ENCODE assay signal across 28 mouse cellular contexts in genomic region chr11:103729282-103729985, GRCm38 (mm10). TPM values are rescaled to one million over a fixed set of nuclear protein-coding genes. Genes with fewer than 3 reads are reported as not detected.
DNase-seq lines count a peak whose midpoint lies in the region; ATAC-seq lines count a peak whose summit lies in the region.
"Had no signal": no experiment of that assay in that cellular context is flagged by ENCODE, and none has a peak within 500 bp of the region (broad histone marks: within the 10 kb centered on the region; RNA-seq: fewer than 3 reads in every experiment).

No protein-coding gene starts in this region.

- no peak overlapping the region for H3K4me3 ChIP-seq in kidney, embryonic 14.5 days (ENCODE audit: low read length)
- no peak overlapping the region for H3K4me3 ChIP-seq in kidney, embryonic 16.5 days (ENCODE audit: low read length)
- H3K4me3 ChIP-seq: forebrain, embryonic 10.5 days; forebrain, embryonic 13.5 days; heart, embryonic 12.5 days; heart, embryonic 15.5 days; hindbrain, embryonic 10.5 days; hindbrain, embryonic 13.5 days had no signal

- 72% methylated on average over 9 of the region's 9 CpGs for WGBS in kidney, embryonic 14.5 days
- WGBS in kidney, embryonic 16.5 days, result 71% methylated on average over 9 of the region's 9 CpGs

- no peak overlapping the region for H3K9ac ChIP-seq in kidney, embryonic 14.5 days (ENCODE audit: low read depth, low read length)
- no peak overlapping the region for H3K9ac ChIP-seq in kidney, embryonic 16.5 days (replicated peaks; ENCODE audit: low read length)
- H3K9ac ChIP-seq: forebrain, embryonic 13.5 days; heart, embryonic 12.5 days; heart, embryonic 15.5 days had no signal

- peaks cover 14% of the 10 kb centered on the region for H3K27me3 ChIP-seq in kidney, embryonic 14.5 days (ENCODE audit: control insufficient read depth, insufficient read depth, low read length)
- H3K27me3 ChIP-seq in kidney, embryonic 16.5 days (ENCODE audit: insufficient read depth, low read length), result peaks cover 18% of the 10 kb centered on the region
- H3K27me3 ChIP-seq: hindbrain, embryonic 13.5 days had no signal

- DNase-seq in adrenal gland, adult 2 months, result peak; percentile 17
- DNase-seq in adrenal gland, postnatal 36 days, result no peak
- DNase-seq in kidney, adult 18-20 months, result peak; percentile 50
- peak; percentile 79 for DNase-seq in kidney, adult 9 months
- peak; percentile 43 to 83 for DNase-seq in kidney, postnatal 25 days
- DNase-seq in liver, result no peak
- DNase-seq: adrenal gland, postnatal 14 days; cerebellum, adult 18-20 months; cerebellum, adult 9-10 months; cerebellum, postnatal 14 days; gastrocnemius, postnatal 10 days; gastrocnemius, postnatal 36 days; heart, postnatal 10 days; heart, postnatal 36 days had no signal

- ATAC-seq in kidney, embryonic 14.5 days (ENCODE audit: low FRiP score, low TSS enrichment), result no peak
- ATAC-seq in kidney, embryonic 16.5 days (ENCODE audit: low FRiP score, low TSS enrichment), result no peak
- ATAC-seq: activated CD4-positive, CD25-positive, alpha-beta regulatory T cell, adult 4 months; forebrain, embryonic 13.5 days; forebrain, embryonic 16.5 days; hindbrain, embryonic 16.5 days had no signal

- no peak overlapping the region for H3K27ac ChIP-seq in kidney, embryonic 14.5 days (ENCODE audit: low read depth, low read length)
- H3K27ac ChIP-seq in kidney, embryonic 16.5 days (ENCODE audit: low read length), result no peak overlapping the region
- H3K27ac ChIP-seq: forebrain, embryonic 10.5 days; forebrain, embryonic 13.5 days; heart, embryonic 15.5 days; hindbrain, embryonic 10.5 days; hindbrain, embryonic 13.5 days had no signal

- H3K9me3 ChIP-seq in kidney, embryonic 14.5 days (ENCODE audit: control insufficient read depth, low read length), result no peaks in the 10 kb centered on the region; the same call in 1 of the 2 replicates
- H3K9me3 ChIP-seq in kidney, embryonic 16.5 days (ENCODE audit: low read length), result no peaks in the 10 kb centered on the region
- H3K9me3 ChIP-seq: forebrain, embryonic 10.5 days; heart, embryonic 12.5 days; heart, embryonic 15.5 days; hindbrain, embryonic 10.5 days; hindbrain, embryonic 13.5 days had no signal

- H3K36me3 ChIP-seq in kidney, embryonic 14.5 days (ENCODE audit: control insufficient read depth, insufficient read depth, low read length), result no peaks in the 10 kb centered on the region
- no peaks in the 10 kb centered on the region for H3K36me3 ChIP-seq in kidney, embryonic 16.5 days (ENCODE audit: insufficient read depth, low read length)
- H3K36me3 ChIP-seq: forebrain, embryonic 10.5 days; heart, embryonic 12.5 days; heart, embryonic 15.5 days; hindbrain, embryonic 10.5 days; hindbrain, embryonic 13.5 days had no signal

- H3K4me2 ChIP-seq in kidney, embryonic 14.5 days (replicated peaks; ENCODE audit: low read depth, low read length), result no peak overlapping the region
- no peak overlapping the region for H3K4me2 ChIP-seq in kidney, embryonic 16.5 days (replicated peaks; ENCODE audit: low read depth, low read length)
- H3K4me2 ChIP-seq: forebrain, embryonic 13.5 days; heart, embryonic 12.5 days; heart, embryonic 15.5 days; hindbrain, embryonic 13.5 days had no signal

- 0 out of 2 replicates have a peak, but pooled peaks cover 5% of the 10 kb centered on the region for H3K4me1 ChIP-seq in kidney, embryonic 14.5 days (ENCODE audit: control insufficient read depth, insufficient read depth, low read length)
- peaks cover 8% of the 10 kb centered on the region for H3K4me1 ChIP-seq in kidney, embryonic 16.5 days (ENCODE audit: insufficient read depth, low read length)
- H3K4me1 ChIP-seq: forebrain, embryonic 13.5 days; hindbrain, embryonic 13.5 days had no signal

RNA-seq across cellular contexts. Expression of gene Wnt9b, which starts 20.2 kb away (rescaled TPM):
- under 1 TPM; 0.09 to 0.45 TPM for total RNA-seq in adrenal gland, adult 2 months (2021)
- polyA plus RNA-seq in adrenal gland, adult 2 months (2012; rRNA removed), result 0.40 and 0.47 TPM in 2 replicates
- under 1 TPM; 0.13 to 0.20 TPM for total RNA-seq in adrenal gland, postnatal 36 days (2021)
- polyA plus RNA-seq in kidney, embryonic 14.5 days (2014; fragmentation: Nextera tagmentation; extraction: Ambion mirVana), result 4.9 and 8.4 TPM in 2 replicates
- polyA plus RNA-seq in kidney, embryonic 16.5 days (2015; fragmentation: Nextera tagmentation; extraction: Ambion mirVana), result 8.9 and 10.0 TPM in 2 replicates
- total RNA-seq: gastrocnemius, postnatal 36 days; granulocyte monocyte progenitor cell, adult 5-6 weeks had no signal
- polyA plus RNA-seq: activated CD4-positive, CD25-positive, alpha-beta regulatory T cell, adult 4 months had no signal

RNA-seq across cellular contexts. Expression of gene Gosr2, which starts 31.7 kb away (rescaled TPM):
- total RNA-seq in adrenal gland, adult 2 months (2021), result 100 to 1,000 TPM in 1 of 2 experiments, 10 to 100 TPM in 1; 82.7 to 101 TPM
- 56.3 and 76.7 TPM in 2 replicates for polyA plus RNA-seq in adrenal gland, adult 2 months (2012; rRNA removed)
- 10 to 100 TPM; 90.4 to 93.9 TPM for total RNA-seq in adrenal gland, postnatal 36 days (2021)
- polyA plus RNA-seq in kidney, embryonic 14.5 days (2014; fragmentation: Nextera tagmentation; extraction: Ambion mirVana), result 46.7 and 82.7 TPM in 2 replicates
- polyA plus RNA-seq in kidney, embryonic 16.5 days (2015; fragmentation: Nextera tagmentation; extraction: Ambion mirVana), result 91.1 and 92.2 TPM in 2 replicates

RNA-seq across cellular contexts. Expression of gene Wnt3, which starts 44.5 kb away (rescaled TPM):
- under 1 TPM in 1 of 2 experiments, not detected in 1; 0.17 TPM for total RNA-seq in adrenal gland, adult 2 months (2021)
- polyA plus RNA-seq in adrenal gland, adult 2 months (2012; rRNA removed), result not detected in 2 replicates
- 1 to 10 TPM in 1 of 2 experiments, not detected in 1; 1.1 TPM for total RNA-seq in adrenal gland, postnatal 36 days (2021)
- 0.09 TPM in 1 of 2 replicates, not detected in the other for polyA plus RNA-seq in kidney, embryonic 14.5 days (2014; fragmentation: Nextera tagmentation; extraction: Ambion mirVana)
- polyA plus RNA-seq in kidney, embryonic 16.5 days (2015; fragmentation: Nextera tagmentation; extraction: Ambion mirVana), result not detected in 2 replicates
- total RNA-seq: gastrocnemius, adult 18-20 months; gastrocnemius, postnatal 36 days; granulocyte monocyte progenitor cell, adult 5-6 weeks; heart, adult 8-10 months; heart, postnatal 10 days; heart, postnatal 36 days had no signal

Comparison
In these comparisons a context has a peak if more than half of its experiments do, and no peak if none do; other contexts are left out.
1. DNase-seq: peak in adrenal gland, adult 2 months (single experiment), kidney, adult 18-20 months (single experiment), kidney, adult 9 months (single experiment) and kidney, postnatal 25 days (2 of 2); none in adrenal gland, postnatal 36 days (0 of 2) and liver (single experiment).